8 mouse cellular contexts compared by ENCODE assay signal in the genomic region with DNA sequence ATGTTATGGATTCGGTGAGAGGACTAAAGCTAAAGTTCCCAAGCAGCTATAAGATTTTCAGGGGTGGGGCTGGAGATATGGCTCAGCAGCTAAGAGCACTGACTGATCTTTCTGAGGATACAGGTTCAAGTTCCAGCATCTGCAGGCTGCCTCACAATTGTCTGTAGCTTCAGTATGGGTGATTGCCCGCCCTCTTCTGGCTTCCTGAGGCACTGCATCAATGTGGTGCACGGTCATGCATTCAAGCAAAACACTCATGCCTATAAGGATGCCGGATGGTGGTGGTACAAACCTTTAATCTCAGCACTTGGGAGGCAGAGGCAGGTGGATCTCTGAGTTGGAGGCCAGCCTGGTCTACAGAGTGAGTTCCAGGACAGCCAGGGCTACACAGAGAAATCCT. TPM values are rescaled to one million over a fixed set of nuclear protein-coding genes. Genes with fewer than 3 reads are reported as not detected.
DNase-seq lines count a peak whose midpoint lies in the region; ATAC-seq and TF ChIP-seq lines count a peak whose summit lies in the region.

No protein-coding gene starts in this region.

- H3K4me1 ChIP-seq in hindbrain, postnatal 0 days (ENCODE audit: insufficient read depth, low read length): peaks cover 3% of the 10 kb centered on the region; the same call in 1 of the 2 replicates
- no peaks in the 10 kb centered on the region for H3K4me1 ChIP-seq in lung, embryonic 14.5 days (ENCODE audit: insufficient read depth)

- DNase-seq in gastrocnemius, adult 18-20 months (ENCODE audit: low spot score): peak; percentile 70
- no peak for DNase-seq in gastrocnemius, postnatal 25 days
- DNase-seq in urinary bladder, postnatal 25 days (ENCODE audit: low spot score): peak; percentile 31
- DNase-seq in urinary bladder, postnatal 10 days (ENCODE audit: low spot score): no peak
- DNase-seq in hindbrain, postnatal 0 days (ENCODE audit: low spot score): peak; percentile 75
- DNase-seq in lung, embryonic 14.5 days: peak; percentile 75
- DNase-seq in skeletal muscle tissue, adult 2 months (ENCODE audit: low read depth, low spot score): peak; percentile 64

- H3K9me3 ChIP-seq in hindbrain, postnatal 0 days (ENCODE audit: low read length): no peaks in the 10 kb centered on the region
- no peaks in the 10 kb centered on the region for H3K9me3 ChIP-seq in lung, embryonic 14.5 days (ENCODE audit: low read depth, low read length)

- peaks cover 16% of the 10 kb centered on the region for H3K36me3 ChIP-seq in hindbrain, postnatal 0 days (ENCODE audit: insufficient read depth, low read length)
- peaks cover 17% of the 10 kb centered on the region for H3K36me3 ChIP-seq in lung, embryonic 14.5 days (ENCODE audit: insufficient read depth)

- no peak overlapping the region for H3K9ac ChIP-seq in hindbrain, postnatal 0 days (replicated peaks; ENCODE audit: low read length)
- H3K9ac ChIP-seq in lung, embryonic 14.5 days: no peak overlapping the region

- peak; percentile 75 for TF ChIP-seq CTCF in hindbrain, postnatal 0 days (IDR thresholded peaks at IDR 0.05; ENCODE audit: low read depth)
- TF ChIP-seq CTCF in lung, embryonic 14.5 days (IDR thresholded peaks at IDR 0.05; ENCODE audit: low read depth): peak; percentile 76

- ATAC-seq in common myeloid progenitor, adult 5-6 weeks (replicated peaks; ENCODE audit: low read depth, poor library complexity, severe bottlenecking): peak; percentile 75
- ATAC-seq in hindbrain, postnatal 0 days: no peak
- ATAC-seq in lung, embryonic 14.5 days (ENCODE audit: insufficient read depth): no peak

- H3K27ac ChIP-seq in hindbrain, postnatal 0 days: no peak overlapping the region
- H3K27ac ChIP-seq in lung, embryonic 14.5 days (ENCODE audit: low read depth): no peak overlapping the region

- no peak overlapping the region for H3K4me3 ChIP-seq in hindbrain, postnatal 0 days (ENCODE audit: low read length)
- no peak overlapping the region for H3K4me3 ChIP-seq in lung, embryonic 14.5 days (ENCODE audit: low read depth, low read length)

- no peaks in the 10 kb centered on the region for H3K27me3 ChIP-seq in hindbrain, postnatal 0 days (ENCODE audit: insufficient read depth, low read length)
- H3K27me3 ChIP-seq in lung, embryonic 14.5 days (ENCODE audit: insufficient read depth, low read length): no peaks in the 10 kb centered on the region

- H3K4me2 ChIP-seq in hindbrain, postnatal 0 days (ENCODE audit: low read depth, low read length): no peak overlapping the region
- H3K4me2 ChIP-seq in lung, embryonic 14.5 days: no peak overlapping the region

- 27% methylated on average over 4 of the region's 4 CpGs for WGBS in hindbrain, postnatal 0 days
- 22% methylated on average over 4 of the region's 4 CpGs for WGBS in lung, embryonic 14.5 days

RNA-seq across cellular contexts. Expression of a gene that starts 7.8 kb away (rescaled TPM):
- not detected for total RNA-seq in gastrocnemius, adult 18-20 months (2021)
- total RNA-seq in gastrocnemius, postnatal 25 days (2021): not detected
- total RNA-seq in common myeloid progenitor, adult 5-6 weeks (2017): 0.41 TPM in 1 of 2 replicates, not detected in the other
- not detected in 2 replicates for total RNA-seq in hindbrain, postnatal 0 days (2014; rRNA removed)
- 0.37 and 0.60 TPM in 2 replicates for polyA plus RNA-seq in hindbrain, postnatal 0 days (2015; fragmentation: Nextera tagmentation; extraction: Ambion mirVana)
- polyA plus RNA-seq in lung, embryonic 14.5 days (2014; fragmentation: Nextera tagmentation; extraction: Ambion mirVana): 0.43 and 0.46 TPM in 2 replicates

RNA-seq across cellular contexts. Expression of a gene that starts 12.0 kb away (rescaled TPM):
- 100 to 1,000 TPM; 198 to 225 TPM for total RNA-seq in gastrocnemius, adult 18-20 months (2021)
- 100 to 1,000 TPM; 143 to 183 TPM for total RNA-seq in gastrocnemius, postnatal 25 days (2021)
- 1.2 and 1.4 TPM in 2 replicates for total RNA-seq in common myeloid progenitor, adult 5-6 weeks (2017)
- 88.0 and 96.9 TPM in 2 replicates for total RNA-seq in hindbrain, postnatal 0 days (2014; rRNA removed)
- 28.1 and 33.4 TPM in 2 replicates for polyA plus RNA-seq in hindbrain, postnatal 0 days (2015; fragmentation: Nextera tagmentation; extraction: Ambion mirVana)
- polyA plus RNA-seq in lung, embryonic 14.5 days (2014; fragmentation: Nextera tagmentation; extraction: Ambion mirVana): 6.3 and 6.9 TPM in 2 replicates

RNA-seq across cellular contexts. Expression of a gene that starts 38.7 kb away (rescaled TPM):
- total RNA-seq in gastrocnemius, adult 18-20 months (2021): 100 to 1,000 TPM; 248 to 282 TPM
- 100 to 1,000 TPM; 219 to 236 TPM for total RNA-seq in gastrocnemius, postnatal 25 days (2021)
- 261 and 292 TPM in 2 replicates for total RNA-seq in common myeloid progenitor, adult 5-6 weeks (2017)
- 187 and 191 TPM in 2 replicates for total RNA-seq in hindbrain, postnatal 0 days (2014; rRNA removed)
- polyA plus RNA-seq in hindbrain, postnatal 0 days (2015; fragmentation: Nextera tagmentation; extraction: Ambion mirVana): 445 and 455 TPM in 2 replicates
- 558 and 560 TPM in 2 replicates for polyA plus RNA-seq in lung, embryonic 14.5 days (2014; fragmentation: Nextera tagmentation; extraction: Ambion mirVana)

RNA-seq across cellular contexts. Expression of a gene that starts 45.1 kb away (rescaled TPM):
- total RNA-seq in gastrocnemius, adult 18-20 months (2021): under 1 TPM; 0.26 to 0.66 TPM
- 1 to 10 TPM in 1 of 2 experiments, under 1 TPM in 1; 0.64 to 1.5 TPM for total RNA-seq in gastrocnemius, postnatal 25 days (2021)
- 0.05 and 0.27 TPM in 2 replicates for total RNA-seq in common myeloid progenitor, adult 5-6 weeks (2017)
- total RNA-seq in hindbrain, postnatal 0 days (2014; rRNA removed): 123 and 130 TPM in 2 replicates
- polyA plus RNA-seq in hindbrain, postnatal 0 days (2015; fragmentation: Nextera tagmentation; extraction: Ambion mirVana): 33.9 and 38.6 TPM in 2 replicates
- polyA plus RNA-seq in lung, embryonic 14.5 days (2014; fragmentation: Nextera tagmentation; extraction: Ambion mirVana): 0.43 and 0.53 TPM in 2 replicates

RNA-seq across cellular contexts. Expression of a gene that starts 48.7 kb away (rescaled TPM):
- total RNA-seq in gastrocnemius, adult 18-20 months (2021): 1 to 10 TPM; 1.4 to 1.8 TPM
- 1 to 10 TPM; 1.0 to 2.4 TPM for total RNA-seq in gastrocnemius, postnatal 25 days (2021)
- total RNA-seq in common myeloid progenitor, adult 5-6 weeks (2017): 15.4 and 20.2 TPM in 2 replicates
- total RNA-seq in hindbrain, postnatal 0 days (2014; rRNA removed): 10.5 and 13.1 TPM in 2 replicates
- polyA plus RNA-seq in hindbrain, postnatal 0 days (2015; fragmentation: Nextera tagmentation; extraction: Ambion mirVana): 14.2 and 14.5 TPM in 2 replicates
- 19.4 and 20.8 TPM in 2 replicates for polyA plus RNA-seq in lung, embryonic 14.5 days (2014; fragmentation: Nextera tagmentation; extraction: Ambion mirVana)

Comparison
In these comparisons a context has a peak if more than half of its experiments do, and no peak if none do; other contexts are left out.
1. DNase-seq: peak in gastrocnemius, adult 18-20 months (single experiment), urinary bladder, postnatal 25 days (single experiment), hindbrain, postnatal 0 days (single experiment), lung, embryonic 14.5 days (single experiment) and skeletal muscle tissue, adult 2 months (single experiment); none in gastrocnemius, postnatal 25 days (single experiment) and urinary bladder, postnatal 10 days (single experiment).
2. RNA of a gene that starts 12.0 kb away (total RNA-seq): 198 to 225 TPM in gastrocnemius, adult 18-20 months, 143 to 183 TPM in gastrocnemius, postnatal 25 days and 88.0 to 96.9 TPM in hindbrain, postnatal 0 days; 1.2 to 1.4 TPM in common myeloid progenitor, adult 5-6 weeks; every median in the first group is over 10 times any median in the second.